In the genomic region with DNA sequence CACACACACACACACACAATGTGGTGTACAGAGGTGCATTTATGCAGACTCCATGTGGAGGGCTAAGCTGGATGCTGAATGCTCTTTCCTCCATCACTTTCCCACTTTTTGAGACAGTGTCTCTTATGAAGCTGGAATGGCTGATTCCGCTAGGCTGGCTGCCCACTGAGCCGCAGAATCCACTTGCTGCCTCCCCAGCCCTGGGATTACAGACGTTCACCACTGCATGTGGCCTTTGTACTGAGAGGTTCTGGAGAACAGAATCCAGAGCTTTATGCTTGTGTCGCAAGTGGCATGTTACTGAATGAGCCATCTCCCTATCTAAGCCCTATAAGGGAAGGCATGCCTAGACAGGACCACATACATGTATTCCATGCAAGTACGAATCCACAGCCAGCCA, we compare ENCODE assay signal across 29 mouse cellular contexts. TPM values are rescaled to one million over a fixed set of nuclear protein-coding genes. Genes with fewer than 3 reads are reported as not detected.
"Had no signal": no experiment of that assay in that cellular context is flagged by ENCODE, and none has a peak within 500 bp of the region (broad histone marks: within the 10 kb centered on the region; RNA-seq: fewer than 3 reads in every experiment).

No protein-coding gene starts in this region.

- DNase-seq: left cerebral cortex, postnatal 4 days; liver; liver, embryonic 13.5 days; liver, postnatal 0 days; lung, adult 18-20 months; lung, adult 2 months; lung, embryonic 14.5 days; lung, postnatal 10 days; lung, postnatal 14 days; lung, postnatal 36 days; lung, postnatal 4 days; midbrain, embryonic 14.5 days had no signal

- ATAC-seq: liver, embryonic 12.5 days; liver, postnatal 0 days; lung, postnatal 0 days; midbrain, embryonic 13.5 days; midbrain, embryonic 15.5 days; midbrain, embryonic 16.5 days had no signal

RNA-seq across cellular contexts. Expression of a gene that starts 12.9 kb away (rescaled TPM):
- total RNA-seq: liver, adult 2 months; megakaryocyte-erythroid progenitor cell, adult 5-6 weeks; monocyte, adult 5-6 weeks had no signal
- polyA plus RNA-seq: limb, embryonic 10.5 days; liver, adult 2 months; liver, embryonic 11.5 days; liver, embryonic 12.5 days; liver, embryonic 13.5 days; lung, adult 2 months; macrophage; midbrain, embryonic 10.5 days; midbrain, embryonic 11.5 days; midbrain, embryonic 12.5 days; myocyte; neural tube, embryonic 11.5 days; neural tube, embryonic 12.5 days had no signal

RNA-seq across cellular contexts. Expression of a gene that starts 20.8 kb away (rescaled TPM):
- total RNA-seq: megakaryocyte-erythroid progenitor cell, adult 5-6 weeks; monocyte, adult 5-6 weeks had no signal
- polyA plus RNA-seq: macrophage, myocyte had no signal
